Mouse (Mus musculus) lung, embryonic 16.5 days (tissue): ENCODE measurements at regions not wholly inside any gene's neighbourhood (a gene's known extent, or its start where the extent isn't known, plus 50 kb on each side); places are given as distances from the start of the nearest gene placed in this dataset.
A peak's percentile ranks its signal among the peaks of the same experiment; 100 is the strongest.

Source experiments
- ATAC-seq: fragments of 200-750 bp; cut with Nextera tagmentation; 2 replicates; pipeline ENCODE4 v1.8.0; 2017; ENCODE audit warnings: low read depth, mild to moderate bottlenecking, moderate library complexity
- H3K27ac ChIP-seq: fragments of 300-500 bp; sonication (generic); 2 replicates; pipeline ENCODE4 v1.5.1; 2014; ENCODE audit warnings: mild to moderate bottlenecking, control low read depth, low read length
- H3K27me3 ChIP-seq: fragments of 300-500 bp; sonication (generic); 2 replicates; pipeline ENCODE4 v1.6.1; 2014; ENCODE audit warnings: low read depth, low read length, mixed read lengths; ENCODE audit not compliant: control insufficient read depth, insufficient read depth
- H3K36me3 ChIP-seq: fragments of 300-500 bp; sonication (generic); 2 replicates; pipeline ENCODE4 v1.6.1; 2014; ENCODE audit warnings: low read length; ENCODE audit not compliant: control insufficient read depth, insufficient read depth
- H3K4me1 ChIP-seq: fragments of 300-500 bp; sonication (generic); replicated peaks from 2 replicates; pipeline ENCODE4 v1.6.1; 2014; ENCODE audit warnings: low read length, mixed read lengths; ENCODE audit not compliant: control insufficient read depth, insufficient read depth
- H3K4me2 ChIP-seq: fragments of 300-500 bp; sonication (generic); 2 replicates; pipeline ENCODE4 v1.6.1; 2014; ENCODE audit warnings: low read depth, low read length, control low read depth
- H3K4me3 ChIP-seq: fragments of 300-500 bp; sonication (generic); 2 replicates; pipeline ENCODE4 v1.5.1; 2014; ENCODE audit warnings: mild to moderate bottlenecking, low read length, control low read depth
- H3K9ac ChIP-seq: fragments of 300-500 bp; sonication (generic); 2 replicates; pipeline ENCODE4 v1.6.1; 2014; ENCODE audit warnings: low read length, control low read depth
- H3K9me3 ChIP-seq: fragments of 300-500 bp; sonication (generic); 2 replicates; pipeline ENCODE4 v1.6.1; 2016; ENCODE audit warnings: low read length; ENCODE audit not compliant: control insufficient read depth
- WGBS: fragments of 180-500 bp; shearing (Covaris S2); extraction: QIAGEN DNeasy Blood & Tissue Kit; methylation state at CpG from one replicate; pipeline ENCODE4 v1.1.7; 2014; 5-methylcytosine and 5-hydroxymethylcytosine counted together

DNA sequence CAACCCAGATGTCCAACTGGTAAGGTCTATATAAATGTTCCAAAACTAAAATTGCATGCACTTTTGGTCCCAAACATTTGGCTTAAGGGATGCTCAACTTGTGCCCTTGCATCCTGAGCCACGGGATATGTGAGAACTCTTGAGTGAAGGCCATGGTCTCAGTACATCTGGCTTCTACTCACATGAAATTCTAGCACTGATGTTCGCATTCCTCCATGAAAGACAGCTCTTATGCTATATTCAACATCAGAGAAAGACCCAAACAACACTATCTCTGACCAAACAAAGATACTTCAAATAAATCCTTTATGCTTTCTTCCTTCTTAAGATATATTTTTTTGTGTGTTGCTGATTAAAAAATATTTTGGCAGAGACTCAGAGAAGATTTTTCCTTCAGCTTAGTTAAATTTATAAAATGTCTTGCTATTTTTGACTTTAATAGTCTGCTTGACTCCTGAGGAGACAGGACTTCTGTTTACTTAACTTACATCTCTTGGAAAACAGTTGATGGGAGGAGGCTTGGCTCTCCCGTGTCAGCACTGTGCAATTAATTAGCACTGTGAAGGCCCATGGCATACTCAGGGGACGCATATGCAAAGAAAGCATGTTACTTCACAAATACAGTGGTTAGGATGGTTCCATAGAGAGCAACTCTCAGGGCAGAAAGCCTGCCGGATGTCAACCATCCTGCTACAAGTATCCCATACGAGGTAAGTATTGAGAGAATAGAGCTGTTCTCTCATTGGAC is 230.9 kb downstream of the Gm19410 start:
- peak; percentile 74 for ATAC-seq
- no peak overlapping the region for H3K4me3 ChIP-seq
- no peaks in the 10 kb centered on the region for H3K27me3 ChIP-seq
- WGBS: 41% methylated on average over 6 of the region's 6 CpGs
- no peaks in the 10 kb centered on the region for H3K9me3 ChIP-seq
- H3K9ac ChIP-seq: no peak overlapping the region
- peak overlapping the region; percentile 84 for H3K27ac ChIP-seq
- no peak overlapping the region for H3K4me2 ChIP-seq
- H3K4me1 ChIP-seq: peaks cover 11% of the 10 kb centered on the region
- no peaks in the 10 kb centered on the region for H3K36me3 ChIP-seq

GRCm38 (mm10) chr8:35999584-35999983 is 234.0 kb downstream of the Gm19410 start:
- H3K4me2 ChIP-seq: no peak overlapping the region
- H3K27me3 ChIP-seq: no peaks in the 10 kb centered on the region
- 40% methylated on average over 9 of the region's 9 CpGs for WGBS
- H3K27ac ChIP-seq: peak overlapping the region; percentile 70; the same call in 1 of the 2 replicates
- peak; percentile 88 for ATAC-seq
- H3K9ac ChIP-seq: no peak overlapping the region
- H3K36me3 ChIP-seq: no peaks in the 10 kb centered on the region
- no peaks in the 10 kb centered on the region for H3K9me3 ChIP-seq
- no peak overlapping the region for H3K4me3 ChIP-seq
- peaks cover 17% of the 10 kb centered on the region for H3K4me1 ChIP-seq

GRCm38 (mm10) chr8:36004387-36004786 is 238.8 kb downstream of the Gm19410 start:
- ATAC-seq: peak; percentile 58
- peaks cover 6% of the 10 kb centered on the region; the same call in 1 of the 2 replicates for H3K9me3 ChIP-seq
- WGBS: 27% methylated on average over 2 of the region's 2 CpGs
- no peaks in the 10 kb centered on the region for H3K36me3 ChIP-seq
- H3K4me1 ChIP-seq: peaks cover 12% of the 10 kb centered on the region
- no peaks in the 10 kb centered on the region for H3K27me3 ChIP-seq
- no peak overlapping the region for H3K4me3 ChIP-seq
- no peak overlapping the region for H3K4me2 ChIP-seq
- H3K9ac ChIP-seq: no peak overlapping the region
- H3K27ac ChIP-seq: no peak overlapping the region

DNA sequence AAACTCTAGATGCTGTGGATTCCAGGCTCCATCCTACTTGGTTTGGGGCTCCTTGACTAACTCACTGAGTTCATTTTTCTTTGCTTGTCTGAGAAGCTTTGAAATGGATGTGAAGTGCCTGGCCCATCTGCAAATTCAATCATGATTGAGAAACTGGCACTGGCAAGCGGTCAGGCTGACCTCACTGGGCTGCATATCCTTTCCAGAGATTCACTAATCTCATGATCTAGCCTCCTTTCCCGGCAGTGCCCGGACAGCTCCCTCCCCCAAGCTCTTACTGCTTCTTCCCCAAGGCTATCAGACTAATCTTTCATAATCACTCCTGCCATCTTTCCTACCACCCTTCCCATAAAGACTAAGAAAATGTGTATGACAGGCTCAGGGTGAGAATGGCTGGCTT is 239.9 kb downstream of the Gm19410 start:
- no peaks in the 10 kb centered on the region for H3K27me3 ChIP-seq
- H3K36me3 ChIP-seq: no peaks in the 10 kb centered on the region
- H3K4me2 ChIP-seq: no peak overlapping the region
- ATAC-seq: no peak
- H3K9ac ChIP-seq: no peak overlapping the region
- no peak overlapping the region for H3K27ac ChIP-seq
- peaks cover 6% of the 10 kb centered on the region; the same call in 1 of the 2 replicates for H3K9me3 ChIP-seq
- peaks cover 11% of the 10 kb centered on the region for H3K4me1 ChIP-seq
- no peak overlapping the region for H3K4me3 ChIP-seq
- 52% methylated on average over 3 of the region's 3 CpGs for WGBS

- 79% methylated on average over 1 of the region's 1 CpGs for WGBS
- H3K4me3 ChIP-seq: no peak overlapping the region
- peaks cover 6% of the 10 kb centered on the region; the same call in 1 of the 2 replicates for H3K4me1 ChIP-seq
- H3K4me2 ChIP-seq: no peak overlapping the region
- no peaks in the 10 kb centered on the region for H3K27me3 ChIP-seq
- H3K27ac ChIP-seq: no peak overlapping the region
- no peaks in the 10 kb centered on the region for H3K36me3 ChIP-seq
- H3K9ac ChIP-seq: no peak overlapping the region
- ATAC-seq: no peak
- H3K9me3 ChIP-seq: peaks cover 6% of the 10 kb centered on the region; the same call in 1 of the 2 replicates
These were observed 242.1 kb downstream of the Gm19410 start for GRCm38 (mm10) chr8:36007724-36008123.

DNA sequence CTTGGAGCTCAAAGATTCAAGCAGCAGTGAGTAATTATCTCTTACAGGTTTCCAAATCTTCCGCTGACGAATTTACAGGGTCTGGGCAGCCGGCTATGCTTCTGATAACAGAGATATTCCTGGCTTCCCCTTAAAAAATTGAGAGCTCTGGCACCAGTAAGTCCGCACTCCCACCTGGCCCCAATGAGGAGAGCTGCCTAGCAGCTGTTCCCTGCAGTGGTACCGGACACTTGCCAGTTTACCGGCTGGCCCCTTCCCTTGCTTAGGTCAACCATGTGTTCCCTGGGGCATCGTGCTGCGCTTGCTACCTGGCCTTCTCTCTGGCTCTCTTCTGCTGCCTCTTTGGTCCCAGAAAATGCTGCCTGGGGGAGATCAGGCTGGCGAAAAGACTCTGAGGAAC is 244.0 kb downstream of the Gm19410 start:
- H3K9ac ChIP-seq: no peak overlapping the region
- H3K4me1 ChIP-seq: peaks cover 2% of the 10 kb centered on the region; the same call in 1 of the 2 replicates
- no peak for ATAC-seq
- no peak overlapping the region for H3K4me2 ChIP-seq
- H3K27ac ChIP-seq: no peak overlapping the region
- no peaks in the 10 kb centered on the region for H3K27me3 ChIP-seq
- no peaks in the 10 kb centered on the region for H3K36me3 ChIP-seq
- whole genome bisulfite sequencing: 72% methylated on average over 9 of the region's 9 CpGs
- no peak overlapping the region for H3K4me3 ChIP-seq
- peaks cover 6% of the 10 kb centered on the region; the same call in 1 of the 2 replicates for H3K9me3 ChIP-seq

DNA sequence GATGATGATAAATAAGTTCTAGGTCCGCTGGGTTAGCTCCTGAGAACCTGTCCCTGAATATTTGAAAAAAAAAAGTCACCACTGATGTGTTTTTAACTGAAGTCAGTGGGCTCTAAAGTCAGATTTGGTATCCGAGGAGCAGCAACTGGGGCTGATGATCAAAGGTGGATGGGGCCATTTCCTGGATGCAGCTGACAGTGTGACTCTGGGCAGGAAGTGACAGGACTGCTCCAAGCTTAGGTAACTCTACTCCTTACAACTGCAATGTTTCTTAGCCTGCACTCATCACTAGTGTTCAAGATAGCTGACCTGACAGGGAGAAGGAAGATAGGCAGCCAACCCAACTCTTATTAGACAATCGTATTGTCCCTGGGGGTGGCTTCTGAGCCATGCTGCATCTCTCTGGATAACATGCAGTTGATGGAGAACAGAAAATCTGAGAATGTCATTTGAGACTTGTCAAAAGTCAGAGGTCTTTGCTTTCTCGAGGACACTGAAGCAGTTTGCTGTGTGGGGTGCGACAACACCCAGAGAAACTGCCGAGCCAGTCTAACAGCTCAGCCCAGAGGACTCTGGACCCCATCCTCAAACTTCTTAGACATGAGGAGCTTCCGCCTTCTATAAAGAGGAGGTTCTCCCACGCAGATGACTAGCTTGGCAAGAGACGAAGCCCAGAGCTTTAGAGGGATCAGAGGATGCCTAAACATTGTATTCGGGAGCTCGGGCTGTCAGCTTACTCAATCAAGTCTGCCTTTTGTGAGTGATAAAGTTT is 245.0 kb downstream of the Gm19410 start:
- H3K4me2 ChIP-seq: no peak overlapping the region
- H3K27ac ChIP-seq: no peak overlapping the region
- peak; percentile 17; the same call in 1 of the 2 replicates for ATAC-seq

DNA sequence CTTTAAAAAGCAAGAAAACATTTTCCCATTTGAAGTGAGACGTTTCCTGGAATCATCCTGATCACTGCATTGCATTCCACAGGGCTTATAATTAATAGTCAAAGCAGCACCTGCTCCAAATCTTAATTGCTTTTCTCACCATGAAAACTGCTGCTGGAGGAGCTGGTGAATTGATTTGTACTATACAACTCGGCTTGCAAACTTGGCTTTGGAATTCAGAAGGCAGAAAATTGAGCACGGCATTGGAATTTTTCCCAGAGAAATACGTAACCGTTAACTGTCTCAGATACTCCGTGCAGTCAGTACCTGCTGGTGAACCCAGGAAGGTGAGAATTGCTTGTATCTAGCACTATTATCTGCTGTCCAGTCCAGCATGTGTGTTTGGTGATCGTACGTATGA is 249.3 kb downstream of the Gm19410 start:
- Histone ChIP-seq H3K4me3 (no peak overlapping the region), H3K9me3 (no peaks in the 10 kb centered on the region), H3K4me2 (no peak overlapping the region), H3K27ac (no peak overlapping the region), H3K36me3 (no peaks in the 10 kb centered on the region), H3K4me1 (no peaks in the 10 kb centered on the region), H3K9ac (no peak overlapping the region), H3K27me3 (no peaks in the 10 kb centered on the region)
- ATAC-seq: no peak
- WGBS: 71% methylated on average over 8 of the region's 8 CpGs

More for the DNA sequence above, 245.0 kb downstream of the Gm19410 start:
- no peaks in the 10 kb centered on the region for H3K27me3 ChIP-seq
- no peak overlapping the region for H3K9ac ChIP-seq
- no peaks in the 10 kb centered on the region for H3K4me1 ChIP-seq
- H3K36me3 ChIP-seq: no peaks in the 10 kb centered on the region
- H3K4me3 ChIP-seq: no peak overlapping the region
- H3K9me3 ChIP-seq: peaks cover 6% of the 10 kb centered on the region; the same call in 1 of the 2 replicates
- WGBS: 50% methylated on average over 11 of the region's 11 CpGs

GRCm38 (mm10) chr8:36016321-36017114 is 250.9 kb downstream of the Gm19410 start:
- 72% methylated on average over 20 of the region's 20 CpGs for WGBS

More at GRCm38 (mm10) chr8:36016321-36017114, 250.9 kb downstream of the Gm19410 start:
- H3K27me3 ChIP-seq: no peaks in the 10 kb centered on the region
- no peak overlapping the region for H3K27ac ChIP-seq
- H3K36me3 ChIP-seq: no peaks in the 10 kb centered on the region
- no peak overlapping the region for H3K4me3 ChIP-seq
- H3K4me1 ChIP-seq: no peaks in the 10 kb centered on the region
- H3K9me3 ChIP-seq: no peaks in the 10 kb centered on the region
- no peak overlapping the region for H3K9ac ChIP-seq
- peak; percentile 66 for ATAC-seq
- H3K4me2 ChIP-seq: no peak overlapping the region
